Mouse (Mus musculus): ENCODE data around the gene Ptprm.

GRCm38 (mm10) chr17:66822347-66822746 lies 531.9 kb downstream of the Ptprm start:
- TF ChIP-seq CTCF (IDR thresholded peaks at IDR 0.05; ENCODE audit: low read depth) (no peak), EP300 (IDR thresholded peaks at IDR 0.05; ENCODE audit: low read depth) (no peak)
